Mouse (Mus musculus): Measurements from ENCODE around the gene Hist1h4h. TPM values are rescaled to one million over a fixed set of nuclear protein-coding genes. Genes with fewer than 3 reads are reported as not detected.

Hist1h4h gene
- polyA plus RNA-seq, 2 experiments, result 5.3 to 24.1 TPM

DNA sequence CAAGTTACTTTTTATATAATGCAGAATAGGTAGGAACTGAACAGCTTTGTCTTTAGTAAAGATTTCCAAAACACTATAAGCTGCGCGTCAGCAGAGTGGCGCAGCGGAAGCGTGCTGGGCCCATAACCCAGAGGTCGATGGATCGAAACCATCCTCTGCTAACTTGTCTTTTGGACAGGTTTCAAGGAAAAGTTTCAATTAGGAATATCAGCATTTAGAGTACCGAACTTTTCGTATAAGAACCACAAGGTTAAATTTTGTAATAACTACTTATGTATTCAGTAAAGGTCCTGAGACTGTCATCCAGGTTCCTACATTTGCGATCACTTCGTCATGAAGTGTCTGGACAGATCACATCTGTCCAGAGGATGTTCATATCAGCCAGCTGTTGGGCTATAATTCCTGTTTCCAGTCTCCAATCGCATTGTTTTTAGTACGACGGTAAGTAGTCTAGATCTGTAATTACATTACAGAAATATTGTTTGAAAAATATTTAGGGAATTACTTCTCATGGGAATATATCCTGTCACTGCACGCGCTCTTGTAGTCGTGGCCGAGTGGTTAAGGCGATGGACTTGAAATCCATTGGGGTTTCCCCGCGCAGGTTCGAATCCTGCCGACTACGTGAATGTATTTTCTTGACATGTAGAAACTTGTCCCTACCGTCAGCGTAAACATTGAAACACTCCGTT is 13.1 kb upstream of the Hist1h4h start:
- Histone ChIP-seq H3K4me3 (ENCODE audit: insufficient read depth in 1 of 2, low read depth in 2 of 2, low read length in 2 of 2) (peak overlapping the region; percentile 64 to 76), H3K36me3 (replicated peaks; ENCODE audit: control insufficient read depth, insufficient read depth, low read depth) (no peaks in the 10 kb centered on the region), H3K27me3 (ENCODE audit: control insufficient read depth, insufficient read depth, low read length) (no peaks in the 10 kb centered on the region), H3K9me3 (ENCODE audit: control insufficient read depth, low read length) (no peaks in the 10 kb centered on the region), H3K4me1 (replicated peaks; ENCODE audit: control insufficient read depth in 2 of 2, insufficient read depth in 2 of 2, low read length in 1 of 2) (peaks cover 7 to 19% of the 10 kb centered on the region in 2 experiments), H3K9ac (replicated peaks) (peak overlapping the region; percentile 72), H3K27ac (peak overlapping the region; percentile 82), H3K4me2 (ENCODE audit: low read depth) (peak overlapping the region; percentile 99)
- peak; percentile 81 to 86 (median 85) for DNase-seq (ENCODE audit: low read depth in 3 of 3, low spot score in 3 of 3)
- ATAC-seq (ENCODE audit: insufficient read depth), result peak; percentile 83
- WGBS (ENCODE audit: insufficient replicate concordance), result under 1% methylated on average over 27 of the region's 27 CpGs
- TF ChIP-seq EP300 (IDR thresholded peaks at IDR 0.05; ENCODE audit: low read depth) (peak; percentile 29; the same call in 1 of the 2 replicates), CTCF (IDR thresholded peaks at IDR 0.05; ENCODE audit: low read depth) (no peak)

- no peak for ATAC-seq (ENCODE audit: insufficient read depth)
- TF ChIP-seq EP300 (IDR thresholded peaks at IDR 0.05; ENCODE audit: low read depth) (no peak), CTCF (IDR thresholded peaks at IDR 0.05; ENCODE audit: low read depth) (no peak)
- no peaks in the 10 kb centered on the region for H3K9me3 ChIP-seq (ENCODE audit: control insufficient read depth, low read length)
- H3K4me3 ChIP-seq (ENCODE audit: insufficient read depth in 1 of 2, low read depth in 2 of 2, low read length in 2 of 2), result peak overlapping the region; percentile 60 to 64
- no peak for DNase-seq (ENCODE audit: low read depth in 3 of 3, low spot score in 3 of 3)
- peak overlapping the region; percentile 99 for H3K4me2 ChIP-seq (ENCODE audit: low read depth)
- 0% methylated on average over 6 of the region's 6 CpGs for WGBS (ENCODE audit: insufficient replicate concordance)
- H3K27me3 ChIP-seq (ENCODE audit: control insufficient read depth, insufficient read depth, low read length), result no peaks in the 10 kb centered on the region
- H3K27ac ChIP-seq, result peak overlapping the region; percentile 57
- no peaks in the 10 kb centered on the region for H3K36me3 ChIP-seq (replicated peaks; ENCODE audit: control insufficient read depth, insufficient read depth, low read depth)
- H3K9ac ChIP-seq (replicated peaks), result peak overlapping the region; percentile 49
- peaks cover 7 to 19% of the 10 kb centered on the region in 2 experiments for H3K4me1 ChIP-seq (replicated peaks; ENCODE audit: control insufficient read depth in 2 of 2, insufficient read depth in 2 of 2, low read length in 1 of 2)
Observed at GRCm38 (mm10) chr13:23518295-23518603, 12.6 kb upstream of the Hist1h4h start.

DNA sequence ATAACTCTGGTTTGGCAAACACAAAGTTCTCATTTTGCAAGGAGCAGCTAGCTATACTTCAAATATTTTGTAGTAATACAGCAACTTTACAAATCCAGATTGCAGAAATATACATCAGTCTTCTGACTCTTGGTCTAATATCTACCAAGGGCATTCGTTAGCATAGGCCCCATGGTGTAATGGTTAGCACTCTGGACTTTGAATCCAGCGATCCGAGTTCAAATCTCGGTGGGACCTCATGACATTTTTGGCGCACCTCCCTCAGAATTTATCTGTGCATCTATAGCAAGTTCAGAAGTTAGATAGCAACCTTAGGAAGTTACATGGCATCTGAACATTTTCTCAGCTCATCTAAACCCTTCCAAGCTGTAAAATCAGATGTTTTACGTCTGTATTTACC is 12.0 kb upstream of the Hist1h4h start:
- DNase-seq (ENCODE audit: low read depth in 3 of 3, low spot score in 3 of 3), result peak; percentile 73 to 83 (median 75)
- Histone ChIP-seq H3K9ac (replicated peaks) (peak overlapping the region; percentile 49), H3K36me3 (replicated peaks; ENCODE audit: control insufficient read depth, insufficient read depth, low read depth) (no peaks in the 10 kb centered on the region), H3K4me2 (ENCODE audit: low read depth) (peak overlapping the region; percentile 99), H3K9me3 (ENCODE audit: control insufficient read depth, low read length) (no peaks in the 10 kb centered on the region), H3K4me1 (replicated peaks; ENCODE audit: control insufficient read depth in 2 of 2, insufficient read depth in 2 of 2, low read length in 1 of 2) (peaks cover 7 to 19% of the 10 kb centered on the region in 2 experiments), H3K27ac (peak overlapping the region; percentile 77), H3K4me3 (ENCODE audit: insufficient read depth in 1 of 2, low read depth in 2 of 2, low read length in 2 of 2) (peak overlapping the region; percentile 45 to 64; a peak in 3 of 4 replicates), H3K27me3 (ENCODE audit: control insufficient read depth, insufficient read depth, low read length) (no peaks in the 10 kb centered on the region)
- 0% methylated on average over 6 of the region's 6 CpGs for WGBS (ENCODE audit: insufficient replicate concordance)
- peak; percentile 66 for ATAC-seq (ENCODE audit: insufficient read depth)
- TF ChIP-seq CTCF (IDR thresholded peaks at IDR 0.05; ENCODE audit: low read depth) (no peak), EP300 (IDR thresholded peaks at IDR 0.05; ENCODE audit: low read depth) (no peak)

GRCm38 (mm10) chr13:23519416-23519815 is 11.4 kb upstream of the Hist1h4h start:
- H3K4me1 ChIP-seq (replicated peaks; ENCODE audit: control insufficient read depth in 2 of 2, insufficient read depth in 2 of 2, low read length in 1 of 2), result peaks cover 7 to 19% of the 10 kb centered on the region in 2 experiments
- WGBS (ENCODE audit: insufficient replicate concordance), result under 1% methylated on average over 10 of the region's 10 CpGs
- peak overlapping the region; percentile 42 for H3K9ac ChIP-seq (replicated peaks)
- TF ChIP-seq CTCF (IDR thresholded peaks at IDR 0.05; ENCODE audit: low read depth) (no peak), EP300 (IDR thresholded peaks at IDR 0.05; ENCODE audit: low read depth) (peak; percentile 26; the same call in 1 of the 2 replicates)
- no peaks in the 10 kb centered on the region for H3K9me3 ChIP-seq (ENCODE audit: control insufficient read depth, low read length)
- no peaks in the 10 kb centered on the region for H3K27me3 ChIP-seq (ENCODE audit: control insufficient read depth, insufficient read depth, low read length)
- H3K4me2 ChIP-seq (ENCODE audit: low read depth), result peak overlapping the region; percentile 99
- peak overlapping the region; percentile 45 to 64 for H3K4me3 ChIP-seq (ENCODE audit: insufficient read depth in 1 of 2, low read depth in 2 of 2, low read length in 2 of 2)
- H3K27ac ChIP-seq, result peak overlapping the region; percentile 77
- peak; percentile 54 for ATAC-seq (ENCODE audit: insufficient read depth)
- H3K36me3 ChIP-seq (replicated peaks; ENCODE audit: control insufficient read depth, insufficient read depth, low read depth), result no peaks in the 10 kb centered on the region
- DNase-seq (ENCODE audit: low read depth in 3 of 3, low spot score in 3 of 3), result peak in 2 of 3 experiments; percentile 73 to 78

DNA sequence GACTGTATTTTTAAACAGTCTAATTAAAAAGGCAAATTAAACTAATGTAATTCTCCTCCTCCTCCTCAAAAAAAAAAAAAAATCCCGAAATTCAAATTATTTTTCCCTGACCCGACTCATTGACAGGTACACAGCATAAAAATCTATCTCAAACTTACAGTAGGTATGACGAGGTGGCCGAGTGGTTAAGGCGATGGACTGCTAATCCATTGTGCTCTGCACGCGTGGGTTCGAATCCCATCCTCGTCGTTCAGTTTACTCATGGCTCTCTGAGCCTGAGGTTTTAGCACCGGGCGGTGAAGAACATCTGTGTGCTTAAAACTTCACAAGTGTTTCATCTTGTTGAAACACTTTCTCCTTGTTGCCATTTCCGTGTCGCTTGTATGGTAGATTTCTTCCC is 9.1 kb upstream of the Hist1h4h start:
- H3K9ac ChIP-seq (replicated peaks), result peak overlapping the region; percentile 13; the same call in 1 of the 2 replicates

More for the DNA sequence above, 9.1 kb upstream of the Hist1h4h start:
- Histone ChIP-seq H3K4me2 (ENCODE audit: low read depth) (peak overlapping the region; percentile 71), H3K27me3 (ENCODE audit: control insufficient read depth, insufficient read depth, low read length) (no peaks in the 10 kb centered on the region), H3K4me3 (ENCODE audit: insufficient read depth in 1 of 2, low read depth in 2 of 2, low read length in 2 of 2) (peak overlapping the region in 1 of 2 experiments; percentile 39; a peak in 2 of 4 replicates), H3K9me3 (ENCODE audit: control insufficient read depth, low read length) (no peaks in the 10 kb centered on the region), H3K36me3 (replicated peaks; ENCODE audit: control insufficient read depth, insufficient read depth, low read depth) (no peaks in the 10 kb centered on the region), H3K27ac (no peak overlapping the region), H3K4me1 (replicated peaks; ENCODE audit: control insufficient read depth in 2 of 2, insufficient read depth in 2 of 2, low read length in 1 of 2) (peaks cover 12 to 27% of the 10 kb centered on the region in 2 experiments)
- WGBS (ENCODE audit: insufficient replicate concordance), result under 1% methylated on average over 14 of the region's 14 CpGs
- DNase-seq (ENCODE audit: low read depth in 3 of 3, low spot score in 3 of 3) (peak in 2 of 3 experiments; percentile 69 to 70), ATAC-seq (ENCODE audit: insufficient read depth) (peak; percentile 34; the same call in 1 of the 2 replicates)
- TF ChIP-seq CTCF (IDR thresholded peaks at IDR 0.05; ENCODE audit: low read depth), result no peak
- TF ChIP-seq EP300 (IDR thresholded peaks at IDR 0.05; ENCODE audit: low read depth), result no peak
